Mouse (Mus musculus) G1E (cell line): ENCODE results near the gene Fcgr1. TPM values are rescaled to one million over a fixed set of nuclear protein-coding genes. Genes with fewer than 3 reads are reported as not detected.
A peak's percentile ranks its signal among the peaks of the same experiment; 100 is the strongest.

Source experiments
- ATAC-seq: 2 replicates; pipeline ENCODE4 v1.8.0; 2016; ENCODE audit warnings: mild to moderate bottlenecking; ENCODE audit not compliant: insufficient number of reproducible peaks, poor library complexity, low FRiP score, severe bottlenecking; ENCODE audit errors: extremely low read depth
- DNase-seq: peaks from one replicate; pipeline ENCODE4 v3.0.0; 2012; ENCODE audit warnings: low spot score
- H3K27me3 ChIP-seq: 2 replicates; pipeline ENCODE4 v1.6.1; 2012; ENCODE audit warnings: mild to moderate bottlenecking, low read length, inconsistent platforms; ENCODE audit not compliant: insufficient read depth
- H3K36me3 ChIP-seq: replicated peaks from 2 replicates; pipeline ENCODE3; 2012; ENCODE audit warnings: mild to moderate bottlenecking, inconsistent platforms
- H3K4me1 ChIP-seq: 2 replicates; pipeline ENCODE4 v1.6.1; 2012; ENCODE audit warnings: low read depth, low read length, inconsistent platforms, mixed read lengths; ENCODE audit not compliant: insufficient read depth
- H3K4me3 ChIP-seq: 2 replicates; pipeline ENCODE4 v1.5.1; 2012; ENCODE audit warnings: low read depth, mild to moderate bottlenecking, inconsistent platforms, low read length, moderate library complexity, mixed read lengths
- H3K9me3 ChIP-seq: replicated peaks from 2 replicates; pipeline ENCODE4 v1.6.1; 2012; ENCODE audit warnings: inconsistent platforms
- CTCF ChIP-seq: IDR thresholded peaks from 2 replicates; pipeline ENCODE4 v1.5.1; 2012; ENCODE audit warnings: low read depth, low read length, inconsistent platforms, mixed read lengths
- GATA1 ChIP-seq: IDR thresholded peaks from 2 replicates; pipeline ENCODE4 v1.6.1; 2012; ENCODE audit warnings: borderline replicate concordance, low read length, inconsistent platforms, mixed read lengths
- GATA2 ChIP-seq: IDR thresholded peaks from 2 replicates; pipeline ENCODE4 v1.6.1; 2012; ENCODE audit warnings: low read depth, low read length, inconsistent platforms, borderline replicate concordance
- POLR2AphosphoS5 ChIP-seq: IDR thresholded peaks from 2 replicates; pipeline ENCODE4 v1.6.1; 2012; ENCODE audit warnings: low read depth, low read length, inconsistent platforms; ENCODE audit not compliant: insufficient replicate concordance
- TAL1 ChIP-seq: conservative IDR thresholded peaks from 2 replicates; pipeline ENCODE4 v1.6.1; 2012; ENCODE audit warnings: low read depth, low read length, inconsistent platforms, mixed read lengths
- polyA plus RNA-seq: library from polyadenylated mRNA; stranded (reverse); fragments of >175 nt; gene quantifications from 2 replicates; pipeline ENCODE4 v1.2.3, GENCODE M21; 2012
- total RNA-seq, 2 experiments: library from RNA; stranded (forward) in 1 of 2; stranded (reverse) in 1 of 2; fragments of 200-1000 nt in 1 of 2; fragments of >200 nt in 1 of 2; fragmentation: Nextera tagmentation in 1 of 2; gene quantifications; 2 replicates each; pipeline ENCODE4 v1.2.3; 2014 to 2017

Gene Fcgr1
- total and polyA plus RNA-seq, 3 experiments, result 0.16 to 0.53 TPM; not detected in 1

GRCm38 (mm10) chr3:96236834-96237334 lies 56.9 kb downstream of the Fcgr1 start:
- TF ChIP-seq GATA1 (no peak), POLR2AphosphoS5 (peak; percentile 27; the same call in 1 of the 2 replicates), TAL1 (no peak), CTCF (no peak), GATA2 (no peak)
- peaks cover 20% of the 10 kb centered on the region for H3K4me1 ChIP-seq
- no peak for DNase-seq

GRCm38 (mm10) chr3:96235836-96236235 lies 57.9 kb downstream of the Fcgr1 start:
- Histone ChIP-seq H3K9me3 (no peaks in the 10 kb centered on the region), H3K4me1 (peaks cover 25% of the 10 kb centered on the region), H3K4me3 (no peak overlapping the region), H3K27me3 (no peaks in the 10 kb centered on the region), H3K36me3 (no peaks in the 10 kb centered on the region)
- ATAC-seq, result no peak
- TF ChIP-seq TAL1 (no peak), GATA1 (no peak), GATA2 (no peak), POLR2AphosphoS5 (peak; percentile 89; the same call in 1 of the 2 replicates), CTCF (no peak)
- DNase-seq, result no peak

More at GRCm38 (mm10) chr3:96236834-96237334, 56.9 kb downstream of the Fcgr1 start:
- no peaks in the 10 kb centered on the region for H3K36me3 ChIP-seq
- H3K27me3 ChIP-seq, result no peaks in the 10 kb centered on the region
- peak overlapping the region; percentile 67; the same call in 1 of the 2 replicates for H3K4me3 ChIP-seq
- ATAC-seq, result no peak
- no peaks in the 10 kb centered on the region for H3K9me3 ChIP-seq

GRCm38 (mm10) chr3:96234914-96235313 lies 58.9 kb downstream of the Fcgr1 start:
- DNase-seq, result no peak
- Histone ChIP-seq H3K4me1 (peaks cover 31% of the 10 kb centered on the region), H3K9me3 (no peaks in the 10 kb centered on the region), H3K36me3 (no peaks in the 10 kb centered on the region), H3K27me3 (no peaks in the 10 kb centered on the region), H3K4me3 (no peak overlapping the region)
- no peak for TF ChIP-seq POLR2AphosphoS5
- no peak for TF ChIP-seq GATA2
- TF ChIP-seq CTCF, result no peak
- TF ChIP-seq TAL1, result no peak
- no peak for TF ChIP-seq GATA1
- no peak for ATAC-seq

Other genes starting within 250 kb of the Fcgr1 start
- 19.8 and 28.7 TPM in 2 replicates for gene Vps45, start 235.5 kb downstream of the Fcgr1 start, total RNA-seq (2014; fragmentation: Nextera tagmentation)
- 16.1 and 21.4 TPM in 2 replicates for gene Vps45, start 235.5 kb downstream of the Fcgr1 start, total RNA-seq (2017)
- 6.1 and 6.7 TPM in 2 replicates for gene Vps45, start 235.5 kb downstream of the Fcgr1 start, polyA plus RNA-seq
- 10.1 and 17.4 TPM in 2 replicates for gene Otud7b, start 189.4 kb downstream of the Fcgr1 start, total RNA-seq (2014; fragmentation: Nextera tagmentation)
- gene Otud7b, start 189.4 kb downstream of the Fcgr1 start, total RNA-seq (2017), result 21.7 and 22.1 TPM in 2 replicates
- 11.3 and 11.8 TPM in 2 replicates for gene Otud7b, start 189.4 kb downstream of the Fcgr1 start, polyA plus RNA-seq
- 5.7 TPM in 1 of 2 replicates, not detected in the other for gene Mtmr11, start 132.0 kb downstream of the Fcgr1 start, total RNA-seq (2014; fragmentation: Nextera tagmentation)
- gene Mtmr11, start 132.0 kb downstream of the Fcgr1 start, total RNA-seq (2017), result 2.7 and 3.5 TPM in 2 replicates
- not detected in 2 replicates for gene Mtmr11, start 132.0 kb downstream of the Fcgr1 start, polyA plus RNA-seq
- 138 and 179 TPM in 2 replicates for gene Sf3b4, start 121.6 kb downstream of the Fcgr1 start, total RNA-seq (2014; fragmentation: Nextera tagmentation)
- 24.8 and 29.3 TPM in 2 replicates for gene Sf3b4, start 121.6 kb downstream of the Fcgr1 start, total RNA-seq (2017)
- 724 and 955 TPM in 2 replicates for gene Sf3b4, start 121.6 kb downstream of the Fcgr1 start, polyA plus RNA-seq
- gene Sv2a, start 112.8 kb downstream of the Fcgr1 start, total RNA-seq (2014; fragmentation: Nextera tagmentation), result 0.45 TPM in 1 of 2 replicates, not detected in the other
- 0.11 and 0.23 TPM in 2 replicates for gene Sv2a, start 112.8 kb downstream of the Fcgr1 start, total RNA-seq (2017)
- 0.07 and 0.12 TPM in 2 replicates for gene Sv2a, start 112.8 kb downstream of the Fcgr1 start, polyA plus RNA-seq
- 19.6 and 19.8 TPM in 2 replicates for gene Bola1, start 74.3 kb downstream of the Fcgr1 start, total RNA-seq (2014; fragmentation: Nextera tagmentation)
- 48.2 and 60.6 TPM in 2 replicates for gene Bola1, start 74.3 kb downstream of the Fcgr1 start, total RNA-seq (2017)
- gene Bola1, start 74.3 kb downstream of the Fcgr1 start, polyA plus RNA-seq, result 115 and 144 TPM in 2 replicates
- 38.7 and 50.5 TPM in 2 replicates for gene Hist2h2ab, start 74.1 kb downstream of the Fcgr1 start, total RNA-seq (2014; fragmentation: Nextera tagmentation)
- gene Hist2h2ab, start 74.1 kb downstream of the Fcgr1 start, total RNA-seq (2017), result 435 and 467 TPM in 2 replicates
- gene Hist2h2ab, start 74.1 kb downstream of the Fcgr1 start, polyA plus RNA-seq, result 0.14 and 1.2 TPM in 2 replicates
- gene Hist2h2ac, start 73.1 kb downstream of the Fcgr1 start, total RNA-seq (2014; fragmentation: Nextera tagmentation), result 34.2 and 45.7 TPM in 2 replicates
- gene Hist2h2ac, start 73.1 kb downstream of the Fcgr1 start, total RNA-seq (2017), result 928 and 1,027 TPM in 2 replicates
- 2.6 and 10.9 TPM in 2 replicates for gene Hist2h2ac, start 73.1 kb downstream of the Fcgr1 start, polyA plus RNA-seq
- 2.7 and 4.9 TPM in 2 replicates for gene Hist2h2be, start 72.8 kb downstream of the Fcgr1 start, total RNA-seq (2014; fragmentation: Nextera tagmentation)
- gene Hist2h2be, start 72.8 kb downstream of the Fcgr1 start, total RNA-seq (2017), result 2.5 TPM in 2 replicates
- 0.24 and 0.33 TPM in 2 replicates for gene Hist2h2be, start 72.8 kb downstream of the Fcgr1 start, polyA plus RNA-seq
- 847 and 1,420 TPM in 2 replicates for gene Hist2h3c2, start 54.8 kb downstream of the Fcgr1 start, total RNA-seq (2014; fragmentation: Nextera tagmentation)
- 558 and 938 TPM in 2 replicates for gene Hist2h3c2, start 54.8 kb downstream of the Fcgr1 start, total RNA-seq (2017)
- 27.5 and 91.2 TPM in 2 replicates for gene Hist2h3c2, start 54.8 kb downstream of the Fcgr1 start, polyA plus RNA-seq
- gene Hist2h2aa2, start 53.7 kb downstream of the Fcgr1 start, total RNA-seq (2014; fragmentation: Nextera tagmentation), result 830 and 1,341 TPM in 2 replicates
- gene Hist2h2aa2, start 53.7 kb downstream of the Fcgr1 start, total RNA-seq (2017), result 2,156 and 4,637 TPM in 2 replicates
- 39.6 and 169 TPM in 2 replicates for gene Hist2h2aa2, start 53.7 kb downstream of the Fcgr1 start, polyA plus RNA-seq
- gene Hist2h2aa1, start 48.5 kb downstream of the Fcgr1 start, total RNA-seq (2014; fragmentation: Nextera tagmentation), result 124 and 563 TPM in 2 replicates
- 3,915 and 5,191 TPM in 2 replicates for gene Hist2h2aa1, start 48.5 kb downstream of the Fcgr1 start, total RNA-seq (2017)
- gene Hist2h2aa1, start 48.5 kb downstream of the Fcgr1 start, polyA plus RNA-seq, result 0.79 and 7.3 TPM in 2 replicates
- gene Hist2h3c1, start 47.3 kb downstream of the Fcgr1 start, total RNA-seq (2014; fragmentation: Nextera tagmentation), result 21.7 and 42.6 TPM in 2 replicates
- 9.1 and 9.9 TPM in 2 replicates for gene Hist2h3c1, start 47.3 kb downstream of the Fcgr1 start, total RNA-seq (2017)
- not detected in 2 replicates for gene Hist2h3c1, start 47.3 kb downstream of the Fcgr1 start, polyA plus RNA-seq
- 490 and 543 TPM in 2 replicates for gene Hist2h4, start 30.7 kb downstream of the Fcgr1 start, total RNA-seq (2014; fragmentation: Nextera tagmentation)
- 66.6 and 93.8 TPM in 2 replicates for gene Hist2h4, start 30.7 kb downstream of the Fcgr1 start, total RNA-seq (2017)
- gene Hist2h4, start 30.7 kb downstream of the Fcgr1 start, polyA plus RNA-seq, result 1.8 and 9.3 TPM in 2 replicates
- 2,573 and 2,582 TPM in 2 replicates for gene Hist2h3b, start 25.3 kb downstream of the Fcgr1 start, total RNA-seq (2014; fragmentation: Nextera tagmentation)
- gene Hist2h3b, start 25.3 kb downstream of the Fcgr1 start, total RNA-seq (2017), result 465 and 1,341 TPM in 2 replicates
- gene Hist2h3b, start 25.3 kb downstream of the Fcgr1 start, polyA plus RNA-seq, result 16.2 and 95.7 TPM in 2 replicates
- gene Hist2h2bb, start 24.2 kb downstream of the Fcgr1 start, total RNA-seq (2014; fragmentation: Nextera tagmentation), result 2,071 and 2,480 TPM in 2 replicates
- 8,098 and 8,372 TPM in 2 replicates for gene Hist2h2bb, start 24.2 kb downstream of the Fcgr1 start, total RNA-seq (2017)
- 0.29 and 0.75 TPM in 2 replicates for gene Hist2h2bb, start 24.2 kb downstream of the Fcgr1 start, polyA plus RNA-seq
- gene BC107364, start 158.3 kb upstream of the Fcgr1 start, total RNA-seq (2014; fragmentation: Nextera tagmentation), result not detected in 2 replicates
- gene BC107364, start 158.3 kb upstream of the Fcgr1 start, total RNA-seq (2017), result 0.27 TPM in 1 of 2 replicates, not detected in the other
- not detected in 2 replicates for gene BC107364, start 158.3 kb upstream of the Fcgr1 start, polyA plus RNA-seq
- gene Hfe2, start 231.2 kb upstream of the Fcgr1 start, total RNA-seq (2014; fragmentation: Nextera tagmentation), result not detected in 2 replicates
- gene Hfe2, start 231.2 kb upstream of the Fcgr1 start, total RNA-seq (2017), result not detected in 2 replicates
- gene Hfe2, start 231.2 kb upstream of the Fcgr1 start, polyA plus RNA-seq, result not detected in 2 replicates